Mouse (Mus musculus) testis, postnatal 10 days (tissue): ENCODE measurements around the gene Prdm4.
A peak's percentile ranks its signal among the peaks of the same experiment; 100 is the strongest.

Experiments used
- DNase-seq: peaks from one replicate; pipeline ENCODE4 v3.0.0; 2021; ENCODE audit warnings: low spot score

The Prdm4 gene

GRCm38 (mm10) chr10:85871698-85872478, 45.1 kb downstream of the Prdm4 start:
- DNase-seq = peak; percentile 97

DNA sequence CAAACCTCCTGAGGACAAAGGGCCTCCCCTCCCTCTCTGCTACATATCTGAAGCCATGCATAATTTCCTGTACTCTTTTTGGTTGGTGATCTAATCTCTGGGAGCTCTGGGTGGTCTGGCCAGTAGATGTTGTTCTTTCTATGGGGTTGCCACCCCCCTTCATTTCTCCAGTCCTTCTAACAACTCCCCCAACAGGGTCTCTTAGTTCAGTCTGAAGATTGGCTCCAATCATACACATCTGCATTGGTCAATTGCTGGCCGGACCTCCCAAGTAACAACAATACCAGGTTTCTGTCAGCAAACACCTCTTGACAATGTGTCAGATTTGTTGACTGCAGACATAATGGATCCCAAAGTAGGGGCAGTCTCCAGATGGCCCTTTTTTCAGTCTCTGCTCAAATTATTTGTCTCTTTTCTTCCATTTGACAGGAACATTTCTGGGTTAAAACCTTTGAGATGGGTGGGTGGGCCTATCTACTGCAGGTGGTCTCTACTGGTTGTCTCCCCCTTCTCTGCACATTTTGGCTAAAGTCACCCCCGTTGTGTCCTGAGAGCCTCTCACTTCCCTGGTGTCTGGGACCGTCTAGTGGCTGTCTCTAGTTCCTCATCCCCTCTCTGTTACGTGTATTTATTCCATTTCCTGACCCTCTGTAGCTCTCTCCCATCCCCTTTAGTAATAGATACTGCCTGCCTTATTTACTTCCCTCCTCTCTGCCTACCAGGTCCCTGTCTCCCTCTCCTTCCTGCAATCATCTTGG, 70.7 kb downstream of the Prdm4 start:
- DNase-seq = no peak
